Mouse (Mus musculus): Measurements from ENCODE around the gene Aif1l.

- TF ChIP-seq ZNF384 (IDR thresholded peaks at IDR 0.05; ENCODE audit: low read depth, low read length) (no peak), HCFC1 (IDR thresholded peaks at IDR 0.05; ENCODE audit: borderline replicate concordance, insufficient read depth, low read length) (no peak), MAFK (IDR thresholded peaks at IDR 0.05; ENCODE audit: insufficient read depth, low read depth, low read length) (no peak), CHD2 (IDR thresholded peaks at IDR 0.05; ENCODE audit: low read depth, low read length) (no peak), ZC3H11A (IDR thresholded peaks at IDR 0.05; ENCODE audit: borderline replicate concordance, low read depth, low read length) (no peak)
Measured at GRCm38 (mm10) chr2:31925936-31926335, 24.0 kb upstream of the Aif1l start.
